Mouse (Mus musculus): Measurements from ENCODE around the gene Gm15557. TPM values are rescaled to one million over a fixed set of nuclear protein-coding genes. Genes with fewer than 3 reads are reported as not detected.

The Gm15557 gene
- polyA plus RNA-seq, 1 experiment from 2014 or later = 0.27 TPM

DNA sequence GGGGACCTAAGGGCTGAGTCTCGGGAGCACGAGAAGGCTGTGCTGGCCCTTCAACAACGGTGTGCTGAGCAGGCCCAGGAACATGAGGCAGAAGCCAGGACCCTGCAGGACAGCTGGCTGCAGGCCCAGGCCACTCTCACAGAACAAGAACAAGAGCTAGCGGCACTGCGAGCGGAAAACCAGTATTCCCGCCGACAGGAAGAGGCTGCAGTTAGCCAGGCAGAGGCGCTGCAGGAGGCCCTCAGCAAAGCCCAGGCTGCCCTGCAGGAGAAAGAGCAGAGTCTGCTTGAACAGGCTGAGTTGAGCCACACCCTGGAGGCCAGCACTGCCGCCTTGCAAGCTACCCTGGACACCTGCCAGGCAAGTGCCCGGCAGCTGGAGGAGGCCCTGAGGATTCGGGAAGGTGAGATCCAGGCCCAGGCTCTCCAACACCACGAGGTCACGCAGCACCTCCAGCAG is 51.4 kb downstream of the Gm15557 start:
- no peak overlapping the region for H3K4me2 ChIP-seq (replicated peaks)
- no peak overlapping the region for H3K4me3 ChIP-seq (replicated peaks)
- H3K36me3 ChIP-seq = peaks cover 100% of the 10 kb centered on the region
- no peak overlapping the region for H3K9ac ChIP-seq
- 75% methylated on average over 14 of the region's 14 CpGs for WGBS
- H3K9me3 ChIP-seq (replicated peaks) = no peaks in the 10 kb centered on the region
- no peaks in the 10 kb centered on the region for H3K4me1 ChIP-seq
- H3K27ac ChIP-seq (replicated peaks) = no peak overlapping the region
- no peaks in the 10 kb centered on the region for H3K27me3 ChIP-seq
- ATAC-seq (ENCODE audit: insufficient number of reproducible peaks, low FRiP score, low TSS enrichment, low read depth) = no peak

Other genes with a start within 250 kb of the Gm15557 start
- 131 and 137 TPM in 2 replicates for gene Trpc4ap, start 248.3 kb upstream of the Gm15557 start, polyA plus RNA-seq (2015; fragmentation: Nextera tagmentation; extraction: Ambion mirVana)
- gene Edem2, start 211.3 kb upstream of the Gm15557 start, polyA plus RNA-seq (2015; fragmentation: Nextera tagmentation; extraction: Ambion mirVana) = 38.3 and 39.4 TPM in 2 replicates
- gene Gm17581, start 204.9 kb upstream of the Gm15557 start, polyA plus RNA-seq (2015; fragmentation: Nextera tagmentation; extraction: Ambion mirVana) = not detected in 2 replicates
- 8.8 and 9.8 TPM in 2 replicates for gene Procr, start 189.6 kb upstream of the Gm15557 start, polyA plus RNA-seq (2015; fragmentation: Nextera tagmentation; extraction: Ambion mirVana)
- gene Mmp24, start 165.4 kb upstream of the Gm15557 start, polyA plus RNA-seq (2015; fragmentation: Nextera tagmentation; extraction: Ambion mirVana) = 0.09 and 0.11 TPM in 2 replicates
- 21.0 and 24.8 TPM in 2 replicates for gene BC029722, start 121.3 kb upstream of the Gm15557 start, polyA plus RNA-seq (2015; fragmentation: Nextera tagmentation; extraction: Ambion mirVana)
- 205 and 214 TPM in 2 replicates for gene Eif6, start 113.8 kb upstream of the Gm15557 start, polyA plus RNA-seq (2015; fragmentation: Nextera tagmentation; extraction: Ambion mirVana)
- gene Fam83c, start 105.9 kb upstream of the Gm15557 start, polyA plus RNA-seq (2015; fragmentation: Nextera tagmentation; extraction: Ambion mirVana) = 4.3 and 4.8 TPM in 2 replicates
- gene Uqcc1, start 10.4 kb upstream of the Gm15557 start, polyA plus RNA-seq (2015; fragmentation: Nextera tagmentation; extraction: Ambion mirVana) = 52.1 and 65.6 TPM in 2 replicates
- gene Gdf5, start 4.6 kb downstream of the Gm15557 start, polyA plus RNA-seq (2015; fragmentation: Nextera tagmentation; extraction: Ambion mirVana) = 1.7 and 2.2 TPM in 2 replicates
- 22.5 and 23.3 TPM in 2 replicates for gene Cep250, start 15.7 kb downstream of the Gm15557 start, polyA plus RNA-seq (2015; fragmentation: Nextera tagmentation; extraction: Ambion mirVana)
- 1.8 and 2.2 TPM in 2 replicates for gene 6430550D23Rik, start 67.2 kb downstream of the Gm15557 start, polyA plus RNA-seq (2015; fragmentation: Nextera tagmentation; extraction: Ambion mirVana)
- 250 and 256 TPM in 2 replicates for gene Ergic3, start 67.3 kb downstream of the Gm15557 start, polyA plus RNA-seq (2015; fragmentation: Nextera tagmentation; extraction: Ambion mirVana)
- 0.05 TPM in 1 of 2 replicates, not detected in the other for gene Fer1l4, start 112.2 kb downstream of the Gm15557 start, polyA plus RNA-seq (2015; fragmentation: Nextera tagmentation; extraction: Ambion mirVana)
- 2.5 TPM in 2 replicates for gene Spag4, start 124.4 kb downstream of the Gm15557 start, polyA plus RNA-seq (2015; fragmentation: Nextera tagmentation; extraction: Ambion mirVana)
- 53.5 and 56.3 TPM in 2 replicates for gene Cpne1, start 171.2 kb downstream of the Gm15557 start, polyA plus RNA-seq (2015; fragmentation: Nextera tagmentation; extraction: Ambion mirVana)
- 23.9 and 24.1 TPM in 2 replicates for gene Rbm12, start 171.2 kb downstream of the Gm15557 start, polyA plus RNA-seq (2015; fragmentation: Nextera tagmentation; extraction: Ambion mirVana)
- 17.0 and 17.2 TPM in 2 replicates for gene Gm28036, start 186.4 kb downstream of the Gm15557 start, polyA plus RNA-seq (2015; fragmentation: Nextera tagmentation; extraction: Ambion mirVana)
- gene Romo1, start 203.3 kb downstream of the Gm15557 start, polyA plus RNA-seq (2015; fragmentation: Nextera tagmentation; extraction: Ambion mirVana) = 389 and 403 TPM in 2 replicates
- 42.0 and 44.1 TPM in 2 replicates for gene Nfs1, start 203.5 kb downstream of the Gm15557 start, polyA plus RNA-seq (2015; fragmentation: Nextera tagmentation; extraction: Ambion mirVana)
- 643 and 665 TPM in 2 replicates for gene Rbm39, start 239.5 kb downstream of the Gm15557 start, polyA plus RNA-seq (2015; fragmentation: Nextera tagmentation; extraction: Ambion mirVana)